Mouse (Mus musculus) frontal cortex, postnatal 36 days (tissue): ENCODE data around the gene Prl7c1.
"Not testable (repeated sequence)": the region's sequence is repeated elsewhere in the genome, so short reads cannot be mapped to it uniquely, and the experiment has no call there.

Experiments used
- DNase-seq, 2 experiments: peaks; one replicate each; pipeline ENCODE4 v3.0.0; 2022; ENCODE audit warnings: low spot score in 2 of 2

The Prl7c1 gene

GRCm38 (mm10) chr13:27780704-27781103 is at the start of gene Prl7c1:
Prl7c1 (minus strand) TSS chr13:27780804.
- DNase-seq, result not testable (repeated sequence)

GRCm38 (mm10) chr13:27802765-27803164 is 22.2 kb upstream of the Prl7c1 start:
- no peak for DNase-seq

DNA sequence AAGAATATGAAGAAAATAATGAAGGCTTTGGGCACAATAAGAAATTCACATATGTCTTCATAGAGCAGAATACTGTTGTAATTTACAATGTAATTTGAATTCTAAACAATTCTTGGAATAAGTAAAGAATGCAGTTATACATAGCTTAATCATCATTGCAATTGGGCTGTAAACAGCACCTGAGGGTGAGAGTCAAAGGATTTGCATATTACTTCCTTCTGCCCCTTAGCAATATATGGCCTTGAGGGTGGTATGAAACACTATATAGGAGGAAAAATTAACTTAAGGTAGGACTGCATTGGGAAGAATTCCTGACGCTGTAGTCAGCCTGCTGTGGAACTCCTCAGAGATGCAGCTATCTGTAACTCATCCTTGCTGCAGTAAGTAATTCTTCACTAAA is 20.8 kb upstream of the Prl7c1 start, which contains the start of gene Prl2a1:
Gene Prl2a1 (plus strand): TSS at position 301 of the 400 bp plus-strand sequence.
- DNase-seq, result no peak

GRCm38 (mm10) chr13:27799303-27799702 is 18.7 kb upstream of the Prl7c1 start:
- DNase-seq, result no peak

- DNase-seq, result no peak
Measured at GRCm38 (mm10) chr13:27734512-27735186, 46.0 kb downstream of the Prl7c1 start.

- DNase-seq, result not testable (repeated sequence)
Measured at GRCm38 (mm10) chr13:27730286-27730959, 50.2 kb downstream of the Prl7c1 start.

DNA sequence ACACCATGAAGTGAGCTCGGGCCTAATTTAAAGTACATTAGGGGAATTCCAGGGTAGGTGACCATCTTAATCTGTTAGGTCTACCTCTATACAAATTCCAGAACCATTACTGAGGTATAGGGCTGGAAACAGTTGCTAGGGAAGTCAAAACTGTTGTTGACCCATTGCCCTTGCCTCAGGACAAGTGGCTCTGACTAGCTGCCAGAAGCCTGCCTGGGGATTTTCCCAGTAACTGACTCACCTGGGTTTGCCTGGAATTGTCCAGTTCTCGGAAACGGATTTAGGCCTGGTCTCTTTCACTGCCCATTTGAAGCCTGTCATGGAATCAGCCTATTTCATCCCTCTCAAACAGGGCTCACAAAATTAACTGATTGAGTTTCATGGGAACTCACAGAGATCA is 55.5 kb downstream of the Prl7c1 start:
- not testable (repeated sequence) for DNase-seq
